Mouse (Mus musculus): ENCODE data around the gene Eef2. TPM values are rescaled to one million over a fixed set of nuclear protein-coding genes. Genes with fewer than 3 reads are reported as not detected.

Eef2 gene
- total RNA-seq (2014; fragmentation: Nextera tagmentation) = 1,577 and 1,715 TPM in 2 replicates
- 1,676 and 1,695 TPM in 2 replicates for total RNA-seq (2017)
- polyA plus RNA-seq (2012) = 2,355 and 3,878 TPM in 2 replicates

GRCm38 (mm10) chr10:81176466-81177271 is at the start of gene Eef2:
Eef2 (plus strand) TSS chr10:81176631.
- peak within 1 kb of the TSS; percentile 84 for H3K4me3 ChIP-seq (ENCODE audit: low read depth, low read length)
- H3K27me3 ChIP-seq (ENCODE audit: insufficient read depth, low read length) = no peaks in the 10 kb centered on the region
- ATAC-seq (ENCODE audit: extremely low read depth, insufficient number of reproducible peaks, low FRiP score, poor library complexity, severe bottlenecking) = peak; percentile 65
- DNase-seq (ENCODE audit: low spot score) = peak; percentile 94
- H3K4me1 ChIP-seq (ENCODE audit: insufficient read depth, low read depth, low read length) = peaks cover 76% of the 10 kb centered on the region
- TF ChIP-seq POLR2AphosphoS5 (IDR thresholded peaks at IDR 0.05; ENCODE audit: insufficient replicate concordance, low read depth, low read length) = peak; percentile 96; the same call in 1 of the 2 replicates
- TF ChIP-seq TAL1 (conservative IDR thresholded peaks at IDR 0.05; ENCODE audit: low read depth, low read length) = no peak
- no peaks in the 10 kb centered on the region for H3K9me3 ChIP-seq (replicated peaks)
- peaks cover 49% of the 10 kb centered on the region for H3K36me3 ChIP-seq (replicated peaks)

- no peaks in the 10 kb centered on the region for H3K27me3 ChIP-seq (ENCODE audit: insufficient read depth, low read length)
- H3K4me1 ChIP-seq (ENCODE audit: insufficient read depth, low read depth, low read length) = peaks cover 38% of the 10 kb centered on the region
- no peak for TF ChIP-seq GATA2 (IDR thresholded peaks at IDR 0.05; ENCODE audit: borderline replicate concordance, low read depth, low read length)
- TF ChIP-seq GATA1 (IDR thresholded peaks at IDR 0.05; ENCODE audit: borderline replicate concordance, low read length) = no peak
- no peak for TF ChIP-seq POLR2AphosphoS5 (IDR thresholded peaks at IDR 0.05; ENCODE audit: insufficient replicate concordance, low read depth, low read length)
- no peak for TF ChIP-seq CTCF (IDR thresholded peaks at IDR 0.05; ENCODE audit: low read depth, low read length)
- no peak for TF ChIP-seq TAL1 (conservative IDR thresholded peaks at IDR 0.05; ENCODE audit: low read depth, low read length)
- H3K9me3 ChIP-seq (replicated peaks) = no peaks in the 10 kb centered on the region
- H3K4me3 ChIP-seq (ENCODE audit: low read depth, low read length) = peak overlapping the region; percentile 79
- DNase-seq (ENCODE audit: low spot score) (peak; percentile 93), ATAC-seq (ENCODE audit: extremely low read depth, insufficient number of reproducible peaks, low FRiP score, poor library complexity, severe bottlenecking) (peak; percentile 29)
- H3K36me3 ChIP-seq (replicated peaks) = peaks cover 18% of the 10 kb centered on the region
Observed at GRCm38 (mm10) chr10:81134181-81134587, 42.2 kb upstream of the Eef2 start.

- peak within 1 kb of the TSS; percentile 79 for H3K4me3 ChIP-seq (ENCODE audit: low read depth, low read length)
- ATAC-seq (ENCODE audit: extremely low read depth, insufficient number of reproducible peaks, low FRiP score, poor library complexity, severe bottlenecking) (no peak), DNase-seq (ENCODE audit: low spot score) (peak; percentile 67)
- no peaks in the 10 kb centered on the region for H3K27me3 ChIP-seq (ENCODE audit: insufficient read depth, low read length)
- H3K4me1 ChIP-seq (ENCODE audit: insufficient read depth, low read depth, low read length) = peaks cover 39% of the 10 kb centered on the region
- peaks cover 18% of the 10 kb centered on the region for H3K36me3 ChIP-seq (replicated peaks)
- H3K9me3 ChIP-seq (replicated peaks) = no peaks in the 10 kb centered on the region
- no peak for TF ChIP-seq CTCF (IDR thresholded peaks at IDR 0.05; ENCODE audit: low read depth, low read length)
- no peak for TF ChIP-seq GATA1 (IDR thresholded peaks at IDR 0.05; ENCODE audit: borderline replicate concordance, low read length)
- TF ChIP-seq TAL1 (conservative IDR thresholded peaks at IDR 0.05; ENCODE audit: low read depth, low read length) = no peak
- no peak for TF ChIP-seq GATA2 (IDR thresholded peaks at IDR 0.05; ENCODE audit: borderline replicate concordance, low read depth, low read length)
- no peak for TF ChIP-seq POLR2AphosphoS5 (IDR thresholded peaks at IDR 0.05; ENCODE audit: insufficient replicate concordance, low read depth, low read length)
Observed at GRCm38 (mm10) chr10:81134966-81135681, 41.3 kb upstream of the Eef2 start, which contains the start of gene Zbtb7a. Zbtb7a (plus strand) TSS chr10:81135220.

- no peak for TF ChIP-seq GATA1 (IDR thresholded peaks at IDR 0.05; ENCODE audit: borderline replicate concordance, low read length)
- TF ChIP-seq GATA2 (IDR thresholded peaks at IDR 0.05; ENCODE audit: borderline replicate concordance, low read depth, low read length) = no peak
- Histone ChIP-seq H3K27me3 (ENCODE audit: insufficient read depth, low read length) (no peaks in the 10 kb centered on the region), H3K36me3 (replicated peaks) (peaks cover 27% of the 10 kb centered on the region), H3K4me3 (ENCODE audit: low read depth, low read length) (peak overlapping the region; percentile 79), H3K4me1 (ENCODE audit: insufficient read depth, low read depth, low read length) (peaks cover 49% of the 10 kb centered on the region), H3K9me3 (replicated peaks) (no peaks in the 10 kb centered on the region)
- peak; percentile 6; the same call in 1 of the 2 replicates for ATAC-seq (ENCODE audit: extremely low read depth, insufficient number of reproducible peaks, low FRiP score, poor library complexity, severe bottlenecking)
- DNase-seq (ENCODE audit: low spot score) = peak; percentile 93
Observed at GRCm38 (mm10) chr10:81135831-81136705, 40.4 kb upstream of the Eef2 start.

DNA sequence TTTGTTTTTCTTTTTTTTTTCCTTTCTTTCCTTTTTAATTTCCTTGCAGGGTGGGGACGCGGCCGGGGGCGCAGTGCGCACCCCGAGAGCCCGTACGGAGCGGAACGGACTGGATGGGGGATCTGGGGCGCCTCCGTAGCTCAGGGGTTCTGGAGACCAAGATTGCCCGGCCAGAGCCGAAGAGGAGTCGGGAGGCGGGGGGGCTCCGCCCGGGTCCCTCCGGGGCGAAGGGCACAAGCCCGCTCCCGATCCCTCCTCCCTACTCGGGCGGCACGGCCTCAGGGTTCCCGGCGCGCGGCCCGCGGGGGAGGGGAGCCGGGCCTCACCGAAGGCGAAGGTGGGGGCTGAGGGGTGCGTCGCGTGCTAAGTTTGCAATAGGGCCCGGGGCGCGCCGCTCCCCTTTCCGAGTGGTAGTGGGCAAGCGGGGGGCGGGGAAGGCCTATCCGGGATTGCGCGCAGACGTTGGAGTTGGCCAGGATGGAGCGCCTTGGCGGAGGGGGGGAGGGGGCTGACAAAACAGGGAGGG is 39.7 kb upstream of the Eef2 start:
- TF ChIP-seq TAL1 (conservative IDR thresholded peaks at IDR 0.05; ENCODE audit: low read depth, low read length) (no peak), GATA2 (IDR thresholded peaks at IDR 0.05; ENCODE audit: borderline replicate concordance, low read depth, low read length) (no peak), CTCF (IDR thresholded peaks at IDR 0.05; ENCODE audit: low read depth, low read length) (no peak), POLR2AphosphoS5 (IDR thresholded peaks at IDR 0.05; ENCODE audit: insufficient replicate concordance, low read depth, low read length) (no peak), GATA1 (IDR thresholded peaks at IDR 0.05; ENCODE audit: borderline replicate concordance, low read length) (no peak)
- peak overlapping the region; percentile 79 for H3K4me3 ChIP-seq (ENCODE audit: low read depth, low read length)
- no peaks in the 10 kb centered on the region for H3K27me3 ChIP-seq (ENCODE audit: insufficient read depth, low read length)
- ATAC-seq (ENCODE audit: extremely low read depth, insufficient number of reproducible peaks, low FRiP score, poor library complexity, severe bottlenecking) (no peak), DNase-seq (ENCODE audit: low spot score) (peak; percentile 77)
- no peaks in the 10 kb centered on the region for H3K9me3 ChIP-seq (replicated peaks)
- peaks cover 56% of the 10 kb centered on the region for H3K4me1 ChIP-seq (ENCODE audit: insufficient read depth, low read depth, low read length)
- peaks cover 34% of the 10 kb centered on the region for H3K36me3 ChIP-seq (replicated peaks)
